Mouse (Mus musculus) mesoderm, embryonic 11.5 days (tissue): Measurements from ENCODE around the gene Safb2.

Experiments
- DNase-seq: peaks from one replicate; pipeline ENCODE4 v3.0.0-alpha.2; 2012; ENCODE audit warnings: low read depth, low spot score

Safb2 gene

DNA sequence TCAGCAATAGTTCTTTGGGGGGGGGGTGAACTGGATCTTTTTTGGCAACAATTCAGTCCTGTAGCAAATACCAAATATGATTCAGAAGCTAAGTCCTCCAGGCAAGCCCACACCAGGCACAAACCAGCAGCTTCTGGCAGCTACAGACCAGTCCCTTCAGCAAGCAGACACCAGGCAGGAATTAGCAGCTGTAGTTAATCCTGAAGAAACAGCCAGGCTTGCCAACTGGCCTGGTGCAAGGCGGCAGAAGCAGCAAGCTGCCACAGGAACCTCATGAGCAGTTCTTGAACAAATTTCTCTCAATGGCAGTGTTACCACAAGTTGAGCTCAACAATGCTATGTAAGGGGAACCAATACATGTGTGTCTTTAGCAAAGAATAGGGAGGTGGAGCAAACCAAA is 61.6 kb downstream of the Safb2 start:
- no peak for DNase-seq

DNA sequence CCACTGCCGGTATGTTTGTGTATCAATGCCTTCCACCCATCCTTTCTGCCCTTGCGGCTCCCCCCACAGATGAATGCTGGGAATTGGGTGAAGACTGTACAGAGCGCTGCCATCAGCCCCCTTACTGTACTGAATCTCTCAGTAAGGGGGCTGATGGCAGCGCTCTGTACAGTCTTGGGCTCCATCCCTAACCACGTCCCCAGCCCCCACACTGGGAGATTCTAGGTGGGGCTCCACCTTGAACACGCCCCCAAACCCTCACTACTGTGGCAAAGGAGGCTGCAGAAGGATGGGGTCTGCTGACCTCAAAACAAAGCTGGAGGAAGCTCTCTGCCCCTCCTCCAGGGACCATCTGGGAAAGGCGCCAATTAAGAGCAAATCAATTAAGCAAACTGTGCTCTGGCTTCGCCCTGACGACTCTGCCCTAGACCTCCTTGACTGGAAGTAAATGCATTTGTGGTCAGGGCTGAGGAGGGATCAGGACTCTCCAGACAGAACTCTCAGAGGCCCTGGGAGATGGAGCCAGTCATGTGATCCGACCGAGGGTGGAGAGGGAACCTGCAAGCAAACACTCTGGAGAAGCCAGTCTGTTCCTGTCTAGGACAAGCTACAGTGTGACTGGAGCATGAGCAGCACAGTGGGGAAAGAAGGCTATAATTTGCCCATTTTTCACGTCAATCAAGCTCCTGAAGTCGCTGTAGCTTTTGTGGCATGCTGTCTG is 68.5 kb downstream of the Safb2 start:
- no peak for DNase-seq

DNA sequence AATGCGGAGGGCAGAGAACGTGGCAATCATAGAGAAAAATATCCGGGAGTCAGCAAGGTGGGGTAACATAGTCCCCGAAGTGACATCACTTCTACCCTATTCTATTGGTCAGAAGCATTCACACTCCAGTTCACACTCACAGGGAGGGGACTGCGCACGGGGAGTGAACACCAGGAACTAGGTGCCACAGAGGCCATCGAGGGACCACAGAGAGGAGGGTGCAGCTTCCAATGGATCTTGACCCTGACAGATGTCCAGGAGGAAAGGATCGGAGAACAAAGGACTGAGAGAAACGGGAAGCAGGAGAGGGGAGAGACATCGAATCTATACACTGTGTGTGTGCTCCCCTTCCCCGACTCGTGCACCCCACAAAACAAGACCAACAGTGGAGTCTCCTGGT is 69.5 kb downstream of the Safb2 start:
- no peak for DNase-seq

- DNase-seq = no peak
These were observed 70.1 kb downstream of the Safb2 start for GRCm38 (mm10) chr17:56514330-56514729.

DNA sequence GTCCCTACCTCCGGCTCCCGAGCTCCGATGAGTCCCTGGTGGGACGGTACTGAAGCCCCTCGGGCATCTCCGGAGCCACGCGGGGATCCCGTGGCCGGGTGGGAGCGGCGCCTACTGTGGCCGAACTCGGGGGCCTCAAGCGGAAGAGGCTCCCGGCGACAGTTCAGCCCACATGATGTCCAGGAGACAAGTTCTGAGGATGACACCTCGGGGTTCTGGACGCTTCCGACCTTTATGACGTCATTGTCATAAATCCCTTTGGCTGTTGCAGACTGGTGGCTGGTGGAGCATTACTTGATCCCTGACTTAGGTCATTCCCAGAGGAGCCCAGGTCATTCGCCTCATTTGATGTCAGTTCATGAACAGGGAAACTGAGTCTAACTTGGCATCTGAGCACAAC is 72.1 kb downstream of the Safb2 start, which contains the start of gene Znrf4:
Gene Znrf4 (minus strand): TSS at position 122 of the 400 bp plus-strand sequence.
- no peak for DNase-seq

DNA sequence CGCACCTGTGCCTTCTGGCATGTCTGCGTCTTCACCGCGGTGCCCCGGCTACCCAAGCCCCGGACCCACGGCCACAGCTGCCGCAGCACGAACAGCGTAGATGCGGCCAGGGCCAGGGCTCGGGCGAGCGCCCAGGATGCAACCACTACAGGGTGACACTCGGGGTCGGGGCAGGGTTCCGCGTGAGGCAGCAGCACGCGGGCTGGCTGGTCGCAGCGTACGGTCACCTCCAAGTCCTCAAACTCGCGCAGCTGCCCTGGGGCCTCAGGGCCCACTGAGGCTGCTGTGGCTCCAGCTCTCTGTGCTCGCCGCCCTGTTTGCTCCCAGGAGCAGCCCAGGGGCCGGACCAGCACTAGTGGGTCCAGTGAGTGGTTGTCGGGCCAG is 72.7 kb downstream of the Safb2 start:
- DNase-seq = no peak

GRCm38 (mm10) chr17:56510970-56511706 is 73.2 kb downstream of the Safb2 start:
- DNase-seq = no peak
